Mouse (Mus musculus) gastrocnemius, postnatal 25 days (tissue): Measurements from ENCODE around the gene Wfdc12. TPM values are rescaled to one million over a fixed set of nuclear protein-coding genes. Genes with fewer than 3 reads are reported as not detected.

Experiments used
- total RNA-seq, 2 experiments: library from RNA; stranded (reverse); gene quantifications; 1 replicate in 1 of 2; 2 replicates in 1 of 2; pipeline ENCODE4 v1.2.3; 2021

Wfdc12 gene
- total RNA-seq, 2 experiments from 2014 or later, result not detected

Other genes starting within 250 kb of the Wfdc12 start
- 10 to 100 TPM; 39.6 to 54.5 TPM for gene Ywhab, start 195.6 kb downstream of the Wfdc12 start, total RNA-seq
- 1 to 10 TPM in 1 of 2 experiments, not detected in 1; 1.5 TPM for gene Pabpc1l, start 165.2 kb downstream of the Wfdc12 start, total RNA-seq
- gene Stk4, start 120.3 kb downstream of the Wfdc12 start, total RNA-seq, result 1 to 10 TPM; 7.7 to 8.8 TPM
- gene Tomm34, start 119.4 kb downstream of the Wfdc12 start, total RNA-seq, result 10 to 100 TPM; 10.6 to 13.5 TPM
- 1 to 10 TPM in 1 of 2 experiments, under 1 TPM in 1; 0.90 to 1.4 TPM for gene Kcns1, start 19.5 kb downstream of the Wfdc12 start, total RNA-seq
- not detected for gene Wfdc5, start 7.9 kb downstream of the Wfdc12 start, total RNA-seq
- not detected for gene Wfdc15a, start 9.5 kb upstream of the Wfdc12 start, total RNA-seq
- not detected for gene Wfdc15b, start 31.1 kb upstream of the Wfdc12 start, total RNA-seq
- gene Svs2, start 47.9 kb upstream of the Wfdc12 start, total RNA-seq, result not detected
- not detected for gene Svs3b, start 66.0 kb upstream of the Wfdc12 start, total RNA-seq
- gene Svs4, start 87.9 kb upstream of the Wfdc12 start, total RNA-seq, result not detected
- gene Svs3a, start 98.7 kb upstream of the Wfdc12 start, total RNA-seq, result not detected
- not detected for gene Svs6, start 126.1 kb upstream of the Wfdc12 start, total RNA-seq
- gene Svs5, start 142.1 kb upstream of the Wfdc12 start, total RNA-seq, result not detected
- not detected for gene Slpi, start 198.5 kb upstream of the Wfdc12 start, total RNA-seq
- not detected for gene Rbpjl, start 212.5 kb upstream of the Wfdc12 start, total RNA-seq
- 1 to 10 TPM; 1.0 to 2.3 TPM for gene Matn4, start 214.6 kb upstream of the Wfdc12 start, total RNA-seq